In genomic region chr10:117021020-117021754, GRCm38 (mm10) we compare ENCODE assay signal across 10 mouse cellular contexts. TPM values are rescaled to one million over a fixed set of nuclear protein-coding genes. Genes with fewer than 3 reads are reported as not detected.
A peak's percentile ranks its signal among the peaks of the same experiment; 100 is the strongest.
DNase-seq lines count a peak whose midpoint lies in the region; ATAC-seq and TF ChIP-seq lines count a peak whose summit lies in the region.
"Had no signal": no experiment of that assay in that cellular context is flagged by ENCODE, and none has a peak within 500 bp of the region (broad histone marks: within the 10 kb centered on the region; RNA-seq: fewer than 3 reads in every experiment).

No protein-coding gene starts in this region.

- 18% methylated on average over 21 of the region's 21 CpGs for WGBS in lung, embryonic 14.5 days
- WGBS in kidney, embryonic 15.5 days, result 10% methylated on average over 21 of the region's 21 CpGs

- TF ChIP-seq CTCF in lung, embryonic 14.5 days (IDR thresholded peaks at IDR 0.05; ENCODE audit: low read depth), result no peak

- H3K36me3 ChIP-seq in lung, embryonic 14.5 days (ENCODE audit: insufficient read depth), result no peaks in the 10 kb centered on the region
- no peaks in the 10 kb centered on the region for H3K36me3 ChIP-seq in kidney, embryonic 15.5 days

- ATAC-seq in lung, embryonic 14.5 days (ENCODE audit: insufficient read depth), result peak; percentile 54; the same call in 1 of the 2 replicates
- peak; percentile 98 for ATAC-seq in kidney, embryonic 15.5 days (replicated peaks; ENCODE audit: low FRiP score)
- ATAC-seq in erythroblast, adult 5-6 weeks (replicated peaks; ENCODE audit: low FRiP score, poor library complexity, severe bottlenecking), result no peak

- H3K4me1 ChIP-seq in lung, embryonic 14.5 days (ENCODE audit: insufficient read depth), result peaks cover 14% of the 10 kb centered on the region; the same call in 1 of the 2 replicates
- H3K4me1 ChIP-seq in kidney, embryonic 15.5 days, result peaks cover 31% of the 10 kb centered on the region

- no peak overlapping the region for H3K4me3 ChIP-seq in lung, embryonic 14.5 days (ENCODE audit: low read depth, low read length)
- H3K4me3 ChIP-seq in kidney, embryonic 15.5 days (replicated peaks), result no peak overlapping the region

- no peak for DNase-seq in lung, embryonic 14.5 days
- DNase-seq in lung, postnatal 14 days, result no peak
- DNase-seq in gastrocnemius, adult 18-20 months (ENCODE audit: low spot score), result peak; percentile 86
- DNase-seq in skeletal muscle tissue, adult 2 months (ENCODE audit: low read depth, low spot score), result peak; percentile 84
- DNase-seq in cerebellum, postnatal 4 days (ENCODE audit: low spot score in 2 of 2), result no peak
- no peak for DNase-seq in heart, postnatal 25 days (ENCODE audit: low spot score)

- no peak overlapping the region for H3K27ac ChIP-seq in lung, embryonic 14.5 days (ENCODE audit: low read depth)
- H3K27ac ChIP-seq in kidney, embryonic 15.5 days, result no peak overlapping the region
- H3K27ac ChIP-seq: macrophage had no signal

- no peak overlapping the region for H3K9ac ChIP-seq in lung, embryonic 14.5 days
- H3K9ac ChIP-seq in kidney, embryonic 15.5 days, result no peak overlapping the region

- H3K27me3 ChIP-seq in lung, embryonic 14.5 days (ENCODE audit: insufficient read depth, low read length), result 0 out of 2 replicates have a peak, but pooled peaks cover 2% of the 10 kb centered on the region
- peaks cover 65% of the 10 kb centered on the region for H3K27me3 ChIP-seq in kidney, embryonic 15.5 days

- no peak overlapping the region for H3K4me2 ChIP-seq in lung, embryonic 14.5 days
- H3K4me2 ChIP-seq in kidney, embryonic 15.5 days, result peak overlapping the region; percentile 42

- intact Hi-C loops in heart, postnatal 25 days (cut with DNase I), result no loop called here

- H3K9me3 ChIP-seq in lung, embryonic 14.5 days (ENCODE audit: low read depth, low read length), result no peaks in the 10 kb centered on the region
- H3K9me3 ChIP-seq in kidney, embryonic 15.5 days (replicated peaks), result no peaks in the 10 kb centered on the region

RNA-seq across cellular contexts. Expression of gene Lrrc10, which starts 24.0 kb away (rescaled TPM):
- polyA plus RNA-seq in lung, embryonic 14.5 days (2014; fragmentation: Nextera tagmentation; extraction: Ambion mirVana), result 0.17 and 0.47 TPM in 2 replicates
- total RNA-seq in gastrocnemius, adult 18-20 months (2021), result under 1 TPM in 1 of 2 experiments, not detected in 1; 0.37 TPM
- not detected in 2 replicates for polyA plus RNA-seq in kidney, embryonic 15.5 days (2015; fragmentation: Nextera tagmentation; extraction: Ambion mirVana)
- not detected in 2 replicates for total RNA-seq in erythroblast, adult 5-6 weeks (2015; ENCODE audit: low replicate concordance)
- not detected in 2 replicates for total RNA-seq in erythroblast, adult 5-6 weeks (2017; ENCODE audit: low replicate concordance)
- 100 to 1,000 TPM; 175 to 176 TPM for total RNA-seq in heart, postnatal 25 days (2021)
- polyA plus RNA-seq: macrophage had no signal

RNA-seq across cellular contexts. Expression of gene Best3, which starts 35.1 kb away (rescaled TPM):
- 0.11 and 0.39 TPM in 2 replicates for polyA plus RNA-seq in lung, embryonic 14.5 days (2014; fragmentation: Nextera tagmentation; extraction: Ambion mirVana)
- 10 to 100 TPM; 23.5 to 29.6 TPM for total RNA-seq in gastrocnemius, adult 18-20 months (2021)
- 0.30 and 0.44 TPM in 2 replicates for polyA plus RNA-seq in kidney, embryonic 15.5 days (2015; fragmentation: Nextera tagmentation; extraction: Ambion mirVana)
- not detected in 2 replicates for total RNA-seq in erythroblast, adult 5-6 weeks (2015; ENCODE audit: low replicate concordance)
- not detected in 2 replicates for total RNA-seq in erythroblast, adult 5-6 weeks (2017; ENCODE audit: low replicate concordance)
- 1 to 10 TPM; 3.2 to 3.4 TPM for total RNA-seq in heart, postnatal 25 days (2021)

RNA-seq across cellular contexts. Expression of gene Cct2, which starts 42.4 kb away (rescaled TPM):
- 274 and 283 TPM in 2 replicates for polyA plus RNA-seq in lung, embryonic 14.5 days (2014; fragmentation: Nextera tagmentation; extraction: Ambion mirVana)
- total RNA-seq in gastrocnemius, adult 18-20 months (2021), result 100 to 1,000 TPM; 110 to 112 TPM
- polyA plus RNA-seq in kidney, embryonic 15.5 days (2015; fragmentation: Nextera tagmentation; extraction: Ambion mirVana), result 258 and 266 TPM in 2 replicates
- 144 and 179 TPM in 2 replicates for total RNA-seq in erythroblast, adult 5-6 weeks (2015; ENCODE audit: low replicate concordance)
- total RNA-seq in erythroblast, adult 5-6 weeks (2017; ENCODE audit: low replicate concordance), result 79.9 and 94.5 TPM in 2 replicates
- 100 to 1,000 TPM; 129 to 137 TPM for total RNA-seq in heart, postnatal 25 days (2021)

RNA-seq across cellular contexts. Expression of gene Gm10271, which starts 48.8 kb away (rescaled TPM):
- not detected in 2 replicates for polyA plus RNA-seq in lung, embryonic 14.5 days (2014; fragmentation: Nextera tagmentation; extraction: Ambion mirVana)
- not detected for total RNA-seq in gastrocnemius, adult 18-20 months (2021)
- polyA plus RNA-seq in kidney, embryonic 15.5 days (2015; fragmentation: Nextera tagmentation; extraction: Ambion mirVana), result not detected in 2 replicates
- not detected in 2 replicates for total RNA-seq in erythroblast, adult 5-6 weeks (2015; ENCODE audit: low replicate concordance)
- total RNA-seq in erythroblast, adult 5-6 weeks (2017; ENCODE audit: low replicate concordance), result not detected in 2 replicates
- not detected for total RNA-seq in heart, postnatal 25 days (2021)
- polyA plus RNA-seq: large intestine, adult 2 months; macrophage had no signal

Comparison
In these comparisons a context has a peak if more than half of its experiments do, and no peak if none do; other contexts are left out.
1. DNase-seq: peak in gastrocnemius, adult 18-20 months (single experiment) and skeletal muscle tissue, adult 2 months (single experiment); none in lung, embryonic 14.5 days (single experiment), lung, postnatal 14 days (single experiment), cerebellum, postnatal 4 days (0 of 2) and heart, postnatal 25 days (single experiment).
2. RNA of gene Lrrc10, which starts 24.0 kb away (total RNA-seq): 175 to 176 TPM in heart, postnatal 25 days; 0.37 TPM in gastrocnemius, adult 18-20 months and not detected in erythroblast, adult 5-6 weeks; every median in the first group is over 100 times any median in the second.
3. RNA of gene Best3, which starts 35.1 kb away (total RNA-seq): 23.5 to 29.6 TPM in gastrocnemius, adult 18-20 months; 3.2 to 3.4 TPM in heart, postnatal 25 days and not detected in erythroblast, adult 5-6 weeks; every median in the first group is over 4 times any median in the second.